Mouse (Mus musculus) liver, embryonic 15.5 days (tissue): ENCODE measurements around the gene Nbl1. TPM values are rescaled to one million over a fixed set of nuclear protein-coding genes. Genes with fewer than 3 reads are reported as not detected.

Source experiments
- ATAC-seq: fragments of 200-750 bp; cut with Nextera tagmentation; 2 replicates; pipeline ENCODE4 v1.8.0; 2017; ENCODE audit warnings: moderate number of reproducible peaks, mild to moderate bottlenecking, moderate library complexity; ENCODE audit not compliant: insufficient read depth
- H3K27ac ChIP-seq: fragments of 300-500 bp; sonication (generic); replicated peaks from 2 replicates; pipeline ENCODE4 v1.5.1; 2015; ENCODE audit warnings: mild to moderate bottlenecking, inconsistent platforms
- H3K27me3 ChIP-seq: fragments of 300-500 bp; sonication (generic); 2 replicates; pipeline ENCODE4 v1.6.1; 2015; ENCODE audit warnings: mild to moderate bottlenecking, inconsistent platforms
- H3K36me3 ChIP-seq: fragments of 300-500 bp; sonication (generic); replicated peaks from 2 replicates; pipeline ENCODE4 v1.6.1; 2015; ENCODE audit warnings: moderate library complexity, mild to moderate bottlenecking, inconsistent platforms
- H3K4me1 ChIP-seq: fragments of 300-500 bp; sonication (generic); replicated peaks from 2 replicates; pipeline ENCODE4 v1.6.1; 2015; ENCODE audit warnings: inconsistent platforms
- H3K4me2 ChIP-seq: fragments of 300-500 bp; sonication (generic); 2 replicates; pipeline ENCODE4 v1.6.1; 2015; ENCODE audit warnings: moderate library complexity, mild to moderate bottlenecking, inconsistent platforms
- H3K4me3 ChIP-seq: fragments of 300-500 bp; sonication (generic); replicated peaks from 2 replicates; pipeline ENCODE4 v1.5.1; 2015; ENCODE audit warnings: mild to moderate bottlenecking, inconsistent platforms
- H3K9ac ChIP-seq: fragments of 300-500 bp; sonication (generic); 2 replicates; pipeline ENCODE4 v1.6.1; 2015; ENCODE audit warnings: moderate library complexity, mild to moderate bottlenecking, inconsistent platforms
- H3K9me3 ChIP-seq: fragments of 300-500 bp; sonication (generic); replicated peaks from 2 replicates; pipeline ENCODE4 v1.6.1; 2016; ENCODE audit warnings: inconsistent platforms
- WGBS: fragments of 180-500 bp; shearing (Covaris S2); methylation state at CpG from one replicate; pipeline ENCODE4 v1.1.7; 2015; ENCODE audit warnings: mixed read lengths; ENCODE audit not compliant: insufficient replicate concordance; 5-methylcytosine and 5-hydroxymethylcytosine counted together
- polyA plus RNA-seq: library from polyadenylated mRNA; unstranded; fragments of >200 nt; fragmentation: Nextera tagmentation; extraction: Ambion mirVana; gene quantifications from 2 replicates; pipeline ENCODE4 v1.2.1, GENCODE M21; 2015

Gene Nbl1
- polyA plus RNA-seq, 1 experiment from 2014 or later: 3.0 TPM

DNA sequence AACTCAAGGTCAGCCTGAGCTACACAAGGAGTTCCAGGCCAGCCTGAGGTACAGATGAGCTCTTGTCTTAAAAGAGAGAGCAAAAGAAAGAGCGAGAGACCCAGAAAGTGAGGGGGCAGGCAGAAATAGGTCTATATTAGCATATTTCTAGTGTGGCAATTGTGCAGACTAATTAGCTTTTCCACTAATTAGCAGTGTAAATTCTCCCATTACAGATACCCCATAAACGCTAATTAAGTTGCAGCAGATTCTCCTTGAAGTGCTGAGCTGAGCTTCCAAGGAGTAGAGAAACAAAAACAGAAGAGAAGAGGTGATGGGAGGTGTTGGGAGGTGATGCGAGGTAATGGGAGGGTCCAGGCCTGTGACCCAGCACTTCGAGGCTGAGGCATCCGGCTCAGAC, 50.2 kb downstream of the Nbl1 start:
- WGBS: 57% methylated on average over 5 of the region's 5 CpGs
- H3K36me3 ChIP-seq: no peaks in the 10 kb centered on the region
- no peak overlapping the region for H3K4me3 ChIP-seq
- 0 out of 2 replicates have a peak, but pooled peaks cover 9% of the 10 kb centered on the region for H3K27me3 ChIP-seq
- H3K9ac ChIP-seq: no peak overlapping the region
- H3K4me1 ChIP-seq: no peaks in the 10 kb centered on the region
- H3K27ac ChIP-seq: no peak overlapping the region
- no peak overlapping the region for H3K4me2 ChIP-seq
- no peaks in the 10 kb centered on the region for H3K9me3 ChIP-seq
- ATAC-seq: no peak

DNA sequence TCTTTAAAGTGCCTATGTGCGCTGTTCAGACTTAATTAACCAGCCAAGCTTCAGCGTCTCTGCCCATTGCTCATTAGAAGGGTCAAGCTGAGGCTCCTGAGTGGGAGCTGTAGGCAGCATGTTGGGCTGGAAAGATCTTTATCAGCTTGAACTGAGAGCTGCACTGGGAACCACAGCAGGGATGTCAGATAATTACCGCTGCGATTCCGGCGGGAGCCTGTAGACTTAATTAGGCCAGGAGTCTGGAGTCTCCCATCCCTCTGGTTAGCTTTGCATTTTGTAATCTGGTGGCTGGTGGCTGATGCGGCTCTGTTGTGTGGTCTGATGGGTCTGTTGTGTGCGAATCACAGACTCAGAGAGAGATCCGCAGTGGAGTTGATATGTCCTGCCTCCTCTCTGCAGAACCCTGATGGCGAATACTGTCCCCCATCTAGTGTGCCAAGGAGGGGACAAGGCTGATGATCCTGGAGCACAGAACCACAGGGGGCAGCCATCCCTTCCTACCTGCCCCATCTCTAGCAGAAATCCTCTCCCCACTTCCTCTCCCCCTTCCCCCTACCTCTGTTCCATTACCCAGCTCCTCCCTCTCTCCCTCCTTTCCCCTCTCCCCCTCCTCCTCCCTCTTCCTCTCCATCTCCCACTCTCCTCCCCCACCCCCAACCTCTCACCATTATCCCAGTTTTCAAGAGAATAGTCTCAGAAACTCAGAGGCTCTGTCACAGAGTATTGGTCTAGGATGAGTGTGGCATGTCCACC, 52.5 kb downstream of the Nbl1 start:
- WGBS: 15% methylated on average over 10 of the region's 10 CpGs
- Histone ChIP-seq H3K36me3 (peaks cover 7% of the 10 kb centered on the region; the same call in 1 of the 2 replicates), H3K27me3 (0 out of 2 replicates have a peak, but pooled peaks cover 9% of the 10 kb centered on the region), H3K9ac (no peak overlapping the region), H3K4me1 (no peaks in the 10 kb centered on the region), H3K4me3 (no peak overlapping the region), H3K9me3 (no peaks in the 10 kb centered on the region), H3K27ac (no peak overlapping the region), H3K4me2 (no peak overlapping the region)
- no peak for ATAC-seq

DNA sequence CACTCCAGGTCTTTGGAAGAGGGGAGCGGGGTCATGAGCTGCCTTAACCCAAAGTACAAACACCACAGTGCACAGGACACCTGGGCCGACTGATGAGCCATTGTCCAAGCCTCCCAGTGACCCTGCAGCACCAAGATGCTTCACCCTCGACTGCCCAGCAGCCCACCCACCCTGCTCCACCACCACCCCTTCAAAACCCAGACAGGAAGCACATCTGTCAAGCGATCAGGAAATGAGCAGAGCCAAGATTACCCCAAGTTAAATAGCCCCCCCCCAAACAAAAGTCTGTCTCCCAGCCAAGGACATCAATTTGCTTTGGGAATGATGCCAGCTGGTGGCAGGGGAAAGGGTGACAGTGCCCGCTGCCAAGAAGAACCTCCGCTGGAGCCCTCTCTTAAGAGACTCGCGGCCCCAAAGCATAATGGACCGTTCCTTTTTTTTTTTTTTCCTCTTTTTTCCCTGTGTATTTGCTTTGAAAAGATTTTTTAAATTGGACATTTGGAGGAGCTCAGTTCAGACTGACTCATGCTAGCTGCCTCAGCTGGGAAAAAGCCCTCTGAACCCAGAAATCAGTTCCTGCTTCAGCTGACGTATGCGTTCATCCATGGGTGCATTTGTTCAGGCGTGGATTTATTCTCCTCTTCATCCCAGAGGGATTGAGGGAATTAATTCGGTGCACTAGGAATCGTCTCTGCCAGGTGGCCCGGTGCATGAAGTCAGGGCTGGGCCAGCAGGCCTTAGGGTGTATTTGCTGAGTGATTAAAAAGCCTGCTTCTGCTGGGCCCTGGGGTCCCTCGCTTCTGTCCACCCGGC, 54.8 kb downstream of the Nbl1 start:
- Histone ChIP-seq H3K36me3 (peaks cover 7% of the 10 kb centered on the region; the same call in 1 of the 2 replicates), H3K4me1 (no peaks in the 10 kb centered on the region), H3K4me2 (no peak overlapping the region), H3K27me3 (0 out of 2 replicates have a peak, but pooled peaks cover 9% of the 10 kb centered on the region), H3K9me3 (no peaks in the 10 kb centered on the region), H3K4me3 (no peak overlapping the region), H3K9ac (no peak overlapping the region), H3K27ac (no peak overlapping the region)
- ATAC-seq: no peak
- 61% methylated on average over 17 of the region's 17 CpGs for WGBS

DNA sequence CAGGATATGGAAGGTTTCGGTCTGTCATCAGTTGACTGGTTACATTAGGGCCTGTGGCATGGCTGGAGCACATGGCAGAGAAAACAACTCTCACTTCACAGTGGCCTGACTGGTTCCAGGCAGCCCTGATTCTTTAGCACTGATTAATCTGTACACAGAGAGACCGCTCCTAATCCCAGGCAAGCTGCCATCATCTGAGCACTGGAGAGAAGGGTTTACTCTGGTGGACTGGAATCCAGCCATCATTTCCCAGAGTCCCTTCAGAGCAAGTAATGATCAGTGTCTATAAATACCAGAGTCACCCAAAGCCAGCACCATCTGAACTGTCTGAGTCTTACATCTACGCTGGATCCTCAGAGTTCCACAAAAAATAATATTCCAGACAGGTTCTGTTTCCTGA, 57.0 kb downstream of the Nbl1 start:
- 78% methylated on average over 3 of the region's 3 CpGs for WGBS
- H3K27me3 ChIP-seq: 0 out of 2 replicates have a peak, but pooled peaks cover 9% of the 10 kb centered on the region
- H3K27ac ChIP-seq: no peak overlapping the region
- peaks cover 7% of the 10 kb centered on the region; the same call in 1 of the 2 replicates for H3K36me3 ChIP-seq
- no peaks in the 10 kb centered on the region for H3K4me1 ChIP-seq
- no peak overlapping the region for H3K4me3 ChIP-seq
- H3K9ac ChIP-seq: no peak overlapping the region
- no peak for ATAC-seq
- no peak overlapping the region for H3K4me2 ChIP-seq
- H3K9me3 ChIP-seq: no peaks in the 10 kb centered on the region

DNA sequence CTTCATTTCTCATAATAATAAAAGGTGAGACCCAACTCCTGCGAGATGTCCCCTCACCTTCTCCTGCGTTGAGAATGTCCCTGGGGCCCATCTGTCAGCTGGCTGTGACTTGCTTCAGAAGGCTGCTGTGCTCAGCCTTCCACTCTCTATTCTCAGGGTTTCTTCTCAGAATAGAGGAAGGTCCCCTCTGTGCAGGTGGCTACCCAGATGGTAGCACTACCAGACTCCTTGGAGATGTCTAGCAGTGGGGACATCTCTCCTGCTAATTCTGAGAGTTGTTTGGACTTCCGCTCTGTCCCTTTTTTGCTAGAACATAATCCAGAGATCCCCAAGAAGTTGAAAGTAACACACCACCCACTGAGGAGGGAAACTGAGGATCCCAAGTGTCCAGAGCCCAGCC, 57.9 kb downstream of the Nbl1 start:
- Histone ChIP-seq H3K36me3 (peaks cover 7% of the 10 kb centered on the region; the same call in 1 of the 2 replicates), H3K4me1 (no peaks in the 10 kb centered on the region), H3K9ac (no peak overlapping the region), H3K9me3 (no peaks in the 10 kb centered on the region), H3K27me3 (0 out of 2 replicates have a peak, but pooled peaks cover 7% of the 10 kb centered on the region), H3K4me2 (no peak overlapping the region), H3K27ac (no peak overlapping the region), H3K4me3 (no peak overlapping the region)
- WGBS: 75% methylated on average over 3 of the region's 3 CpGs
- no peak for ATAC-seq

DNA sequence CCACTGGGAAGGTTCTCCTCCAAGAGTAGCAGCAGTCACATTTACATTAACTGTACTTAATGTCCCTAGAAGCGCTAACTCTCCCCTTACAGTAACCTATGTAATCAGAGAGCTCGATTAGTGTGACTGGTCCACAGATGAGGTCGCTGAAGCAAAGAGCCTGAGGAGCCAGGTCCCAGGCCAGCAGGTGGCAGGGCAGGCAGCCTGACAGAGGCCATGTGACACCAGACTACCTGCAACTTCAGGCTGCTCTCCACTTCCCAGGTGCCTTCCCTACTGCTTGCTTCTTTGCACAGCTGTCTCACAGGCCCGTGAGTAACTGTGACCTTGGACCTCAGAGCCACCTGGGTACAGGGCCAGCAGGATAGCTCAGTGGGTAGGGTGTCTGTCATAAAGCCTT, 58.3 kb downstream of the Nbl1 start:
- H3K9me3 ChIP-seq: no peaks in the 10 kb centered on the region
- H3K27me3 ChIP-seq: 0 out of 2 replicates have a peak, but pooled peaks cover 3% of the 10 kb centered on the region
- no peak overlapping the region for H3K27ac ChIP-seq
- H3K4me2 ChIP-seq: no peak overlapping the region
- WGBS: 39% methylated on average over 4 of the region's 4 CpGs
- no peak for ATAC-seq
- H3K4me1 ChIP-seq: no peaks in the 10 kb centered on the region
- H3K36me3 ChIP-seq: peaks cover 7% of the 10 kb centered on the region; the same call in 1 of the 2 replicates
- H3K4me3 ChIP-seq: no peak overlapping the region
- H3K9ac ChIP-seq: no peak overlapping the region

DNA sequence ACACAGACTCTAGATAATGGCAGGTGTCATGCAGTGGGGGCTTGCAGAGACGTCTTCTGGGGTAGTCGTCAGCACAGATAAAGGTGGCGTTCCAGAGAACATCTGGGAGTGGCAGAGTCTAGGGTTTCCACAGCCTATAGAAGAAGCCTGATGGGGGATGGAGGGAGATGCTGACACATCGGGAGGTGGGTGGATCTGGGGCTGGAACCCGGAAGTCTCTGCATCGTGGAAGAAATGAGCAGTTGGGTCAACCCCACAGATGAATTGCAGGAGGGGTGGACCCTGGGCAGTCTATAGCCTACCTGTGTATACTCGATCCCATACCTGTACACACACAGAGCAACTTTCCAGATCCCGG, 58.8 kb downstream of the Nbl1 start:
- Histone ChIP-seq H3K4me3 (no peak overlapping the region), H3K4me2 (no peak overlapping the region), H3K9me3 (no peaks in the 10 kb centered on the region), H3K9ac (no peak overlapping the region), H3K27me3 (no peaks in the 10 kb centered on the region), H3K4me1 (no peaks in the 10 kb centered on the region), H3K36me3 (peaks cover 7% of the 10 kb centered on the region; the same call in 1 of the 2 replicates), H3K27ac (no peak overlapping the region)
- WGBS: 60% methylated on average over 8 of the region's 8 CpGs
- no peak for ATAC-seq

DNA sequence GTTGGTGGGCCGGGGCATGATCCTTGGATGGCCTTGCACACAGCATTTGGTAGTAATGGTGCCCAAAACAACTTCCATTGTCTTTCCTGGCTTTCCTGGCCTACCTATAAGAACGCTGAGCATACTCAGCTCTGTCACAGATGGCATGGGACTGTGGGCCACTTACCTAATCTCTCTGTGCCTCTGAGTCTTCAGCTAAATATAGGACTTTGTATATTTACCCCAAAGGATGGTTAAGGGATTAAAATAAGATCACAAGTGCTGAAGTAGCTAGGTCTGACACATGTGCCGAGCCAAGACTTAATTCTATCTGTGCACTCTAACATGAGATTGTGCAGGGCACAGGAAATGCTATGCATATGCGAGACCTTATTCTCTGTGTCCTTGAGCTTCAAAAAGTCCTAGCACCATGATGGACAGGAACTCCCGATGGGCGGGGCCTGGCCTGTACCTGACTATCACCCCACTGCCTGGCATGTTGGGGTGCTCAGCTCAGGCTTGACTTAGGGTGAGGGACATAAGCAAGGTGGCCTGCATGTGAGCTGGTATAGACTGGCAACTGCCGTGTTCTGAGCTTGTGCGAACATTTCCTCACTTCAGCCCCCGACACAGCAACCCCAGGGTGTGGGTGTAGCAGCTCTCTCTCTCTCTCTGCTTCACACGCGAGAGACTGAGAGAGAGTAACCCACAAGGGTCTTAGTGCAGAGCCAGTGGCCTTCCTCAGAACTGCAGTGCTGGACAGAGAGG, 59.4 kb downstream of the Nbl1 start:
- peaks cover 7% of the 10 kb centered on the region; the same call in 1 of the 2 replicates for H3K36me3 ChIP-seq
- no peak overlapping the region for H3K9ac ChIP-seq
- no peak overlapping the region for H3K27ac ChIP-seq
- ATAC-seq: no peak
- H3K27me3 ChIP-seq: no peaks in the 10 kb centered on the region
- H3K4me3 ChIP-seq: no peak overlapping the region
- 67% methylated on average over 11 of the region's 11 CpGs for WGBS
- H3K4me1 ChIP-seq: no peaks in the 10 kb centered on the region
- no peaks in the 10 kb centered on the region for H3K9me3 ChIP-seq
- no peak overlapping the region for H3K4me2 ChIP-seq

DNA sequence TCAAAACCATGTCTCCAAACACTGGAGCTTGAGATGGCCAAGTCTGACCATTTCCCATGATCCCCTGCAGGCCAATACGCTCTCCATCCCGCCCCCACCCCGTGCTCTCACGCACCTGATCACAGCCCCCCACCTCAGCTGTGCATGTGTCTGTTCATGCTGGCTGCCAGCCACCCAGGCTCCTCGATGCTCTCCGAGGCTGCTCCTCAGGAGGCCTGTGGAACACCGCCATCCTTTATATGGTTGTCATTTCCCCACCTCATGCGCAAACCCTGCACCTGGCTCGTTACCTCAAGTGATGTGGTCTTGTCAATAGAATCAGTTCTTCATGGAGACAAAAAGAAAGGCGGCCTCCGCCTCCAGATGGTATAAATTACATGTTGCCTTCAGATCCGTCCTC, 60.3 kb downstream of the Nbl1 start:
- Histone ChIP-seq H3K4me2 (no peak overlapping the region), H3K9ac (no peak overlapping the region), H3K27me3 (no peaks in the 10 kb centered on the region), H3K36me3 (peaks cover 7% of the 10 kb centered on the region; the same call in 1 of the 2 replicates), H3K9me3 (no peaks in the 10 kb centered on the region), H3K27ac (no peak overlapping the region), H3K4me3 (no peak overlapping the region), H3K4me1 (no peaks in the 10 kb centered on the region)
- 73% methylated on average over 12 of the region's 12 CpGs for WGBS
- no peak for ATAC-seq
